Comparison of ENCODE assay signal across 9 mouse cellular contexts in the genomic region with DNA sequence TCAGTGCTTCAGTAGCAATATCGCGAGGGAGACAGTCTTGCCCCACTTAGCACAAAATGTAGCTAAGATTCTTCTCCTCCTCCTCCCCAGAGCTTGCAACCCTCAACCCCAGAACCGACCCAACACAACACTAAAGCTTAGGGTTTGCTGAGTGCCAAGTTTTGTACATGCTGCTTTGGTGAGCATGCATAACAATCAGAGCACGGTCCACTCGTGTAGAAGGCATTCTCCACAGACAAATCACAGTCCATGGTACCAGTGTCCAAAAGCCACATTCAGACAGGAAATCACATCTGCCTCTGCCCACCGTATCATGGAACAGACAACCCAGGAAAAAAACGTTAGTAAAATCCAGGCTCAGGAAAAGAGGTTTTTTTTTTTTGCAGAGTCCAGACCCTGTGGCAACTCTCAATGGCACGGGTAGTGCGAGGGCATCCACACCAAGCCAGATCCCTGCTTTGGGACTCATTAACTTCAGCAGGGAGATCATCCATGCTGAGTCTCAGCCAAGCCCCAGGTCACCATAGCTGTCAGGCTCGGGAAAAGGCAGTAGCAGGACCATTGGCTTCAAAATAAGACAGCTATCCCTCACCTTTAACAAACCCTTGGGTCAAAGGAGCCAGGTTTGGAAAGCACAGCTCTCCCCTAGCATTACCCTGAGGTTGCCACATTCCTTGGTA.
DNase-seq lines count a peak whose midpoint lies in the region; ATAC-seq and TF ChIP-seq lines count a peak whose summit lies in the region.
"Had no signal": no experiment of that assay in that cellular context is flagged by ENCODE, and none has a peak within 500 bp of the region (broad histone marks: within the 10 kb centered on the region; RNA-seq: fewer than 3 reads in every experiment).

No protein-coding gene starts in this region.

- peak overlapping the region; percentile 64 for H3K4me3 ChIP-seq in kidney, embryonic 15.5 days (replicated peaks)
- no peak overlapping the region for H3K4me3 ChIP-seq in kidney, adult 2 months (ENCODE audit: insufficient read depth, low read depth, low read length)
- H3K4me3 ChIP-seq in hindbrain, embryonic 12.5 days, result peak overlapping the region; percentile 53
- peak overlapping the region; percentile 47 for H3K4me3 ChIP-seq in midbrain, embryonic 16.5 days (ENCODE audit: low read depth, low read length)

- 0 out of 2 replicates have a peak, but pooled peaks have one; percentile 24 for ATAC-seq in kidney, embryonic 15.5 days (replicated peaks; ENCODE audit: low FRiP score)
- ATAC-seq in hindbrain, embryonic 12.5 days (ENCODE audit: low FRiP score), result no peak
- no peak for ATAC-seq in midbrain, embryonic 16.5 days

- peak overlapping the region; percentile 96 for H3K4me2 ChIP-seq in kidney, embryonic 15.5 days
- H3K4me2 ChIP-seq in hindbrain, embryonic 12.5 days (replicated peaks), result peak overlapping the region; percentile 96
- H3K4me2 ChIP-seq in midbrain, embryonic 16.5 days (ENCODE audit: low read length), result peak overlapping the region; percentile 84

- peaks cover 41% of the 10 kb centered on the region for H3K27me3 ChIP-seq in kidney, embryonic 15.5 days
- H3K27me3 ChIP-seq in kidney, adult 2 months (replicated peaks; ENCODE audit: control insufficient read depth, insufficient read depth, low read length), result peaks cover 2% of the 10 kb centered on the region; the same call in 1 of the 2 replicates
- H3K27me3 ChIP-seq in hindbrain, embryonic 12.5 days, result peaks cover 27% of the 10 kb centered on the region
- H3K27me3 ChIP-seq in midbrain, embryonic 16.5 days (ENCODE audit: control insufficient read depth, insufficient read depth, low read depth, low read length), result no peaks in the 10 kb centered on the region

- H3K9me3 ChIP-seq in kidney, embryonic 15.5 days (replicated peaks), result no peaks in the 10 kb centered on the region
- H3K9me3 ChIP-seq in hindbrain, embryonic 12.5 days (replicated peaks), result no peaks in the 10 kb centered on the region
- no peaks in the 10 kb centered on the region for H3K9me3 ChIP-seq in midbrain, embryonic 16.5 days (replicated peaks; ENCODE audit: control insufficient read depth, low read length, poor library complexity, severe bottlenecking)

- DNase-seq in kidney, adult 2 months, result no peak
- DNase-seq in cerebellum, postnatal 25 days, result peak; percentile 66 to 70
- no peak for DNase-seq in layer of hippocampus, adult 8-10 months (ENCODE audit: low spot score in 2 of 2)
- no peak for DNase-seq in ovary, adult 18-20 months (ENCODE audit: low spot score)
- no peak for DNase-seq in left cerebral cortex, postnatal 4 days

- no peak for TF ChIP-seq CTCF in kidney, adult 2 months (conservative IDR thresholded peaks at IDR 0.05; ENCODE audit: insufficient read depth, insufficient read length, low read depth, low read length)

- peak overlapping the region; percentile 87; the same call in 1 of the 2 replicates for H3K27ac ChIP-seq in kidney, embryonic 15.5 days
- H3K27ac ChIP-seq in kidney, adult 2 months (ENCODE audit: insufficient read depth, low read depth, low read length), result no peak overlapping the region
- H3K27ac ChIP-seq in hindbrain, embryonic 12.5 days, result peak overlapping the region; percentile 92; the same call in 1 of the 2 replicates
- peak overlapping the region; percentile 89 for H3K27ac ChIP-seq in midbrain, embryonic 16.5 days (ENCODE audit: low read length)

- no peaks in the 10 kb centered on the region for H3K36me3 ChIP-seq in kidney, embryonic 15.5 days
- no peaks in the 10 kb centered on the region for H3K36me3 ChIP-seq in kidney, adult 2 months (ENCODE audit: control insufficient read depth, insufficient read depth, low read length)
- H3K36me3 ChIP-seq in hindbrain, embryonic 12.5 days, result no peaks in the 10 kb centered on the region
- no peaks in the 10 kb centered on the region for H3K36me3 ChIP-seq in midbrain, embryonic 16.5 days (ENCODE audit: control insufficient read depth, insufficient read depth, low read length)
- H3K36me3 ChIP-seq: G1E had no signal

- peak overlapping the region; percentile 62 for H3K9ac ChIP-seq in kidney, embryonic 15.5 days
- H3K9ac ChIP-seq in hindbrain, embryonic 12.5 days, result peak overlapping the region; percentile 75
- peak overlapping the region; percentile 68 for H3K9ac ChIP-seq in midbrain, embryonic 16.5 days (ENCODE audit: low read depth, low read length)

- WGBS in kidney, embryonic 15.5 days, result 42% methylated on average over 10 of the region's 10 CpGs
- WGBS in kidney, adult 2 months, result 33% methylated on average over 10 of the region's 10 CpGs
- 50% methylated on average over 10 of the region's 10 CpGs for WGBS in hindbrain, embryonic 12.5 days
- WGBS in midbrain, embryonic 16.5 days, result 42% methylated on average over 10 of the region's 10 CpGs

- intact Hi-C loops in left cerebral cortex, postnatal 4 days (cut with DNase I), result loop anchor here (5.0 kb wide), 1 partner anchor 1074 kb away; no protein-coding TSS in a partner anchor

- no peak for TF ChIP-seq POLR2A in kidney, adult 2 months (IDR thresholded peaks at IDR 0.05; ENCODE audit: low read depth, low read length)

- H3K4me1 ChIP-seq in kidney, embryonic 15.5 days, result peaks cover 21% of the 10 kb centered on the region
- H3K4me1 ChIP-seq in kidney, adult 2 months (ENCODE audit: control insufficient read depth, insufficient read depth, low read length), result 0 out of 2 replicates have a peak, but pooled peaks cover 2% of the 10 kb centered on the region
- H3K4me1 ChIP-seq in hindbrain, embryonic 12.5 days, result peaks cover 6% of the 10 kb centered on the region
- H3K4me1 ChIP-seq in midbrain, embryonic 16.5 days (ENCODE audit: control insufficient read depth, insufficient read depth, low read length), result peaks cover 24% of the 10 kb centered on the region

Comparison
In these comparisons a context has a peak if more than half of its experiments do, and no peak if none do; other contexts are left out.
1. DNase-seq: peak in cerebellum, postnatal 25 days (2 of 2); none in kidney, adult 2 months (single experiment), layer of hippocampus, adult 8-10 months (0 of 2), ovary, adult 18-20 months (single experiment) and left cerebral cortex, postnatal 4 days (single experiment).
2. Peak in every context shown above with its lines, with median percentiles within 50 percentile points of each other: H3K4me2 ChIP-seq and H3K9ac ChIP-seq.